Mouse (Mus musculus) midbrain, embryonic 14.5 days (tissue): ENCODE data around the gene Ccdc3. TPM values are rescaled to one million over a fixed set of nuclear protein-coding genes. Genes with fewer than 3 reads are reported as not detected.

Experiments used
- ATAC-seq: fragments of 200-750 bp; cut with Nextera tagmentation; 2 replicates; pipeline ENCODE4 v1.8.0; 2017; ENCODE audit warnings: moderate number of reproducible peaks, moderate library complexity; ENCODE audit not compliant: low FRiP score, low TSS enrichment
- DNase-seq: peaks from one replicate; pipeline ENCODE4 v3.0.0-alpha.2; 2015
- H3K27ac ChIP-seq: fragments of 300-500 bp; sonication (generic); replicated peaks from 2 replicates; pipeline ENCODE4 v1.5.1; 2014; ENCODE audit warnings: mild to moderate bottlenecking, low read depth, low read length, moderate library complexity
- H3K27me3 ChIP-seq: fragments of 300-500 bp; sonication (generic); 2 replicates; pipeline ENCODE4 v1.6.1; 2014; ENCODE audit warnings: low read length, control low read depth, mixed read lengths; ENCODE audit not compliant: control insufficient read depth, insufficient read depth
- H3K36me3 ChIP-seq: fragments of 300-500 bp; sonication (generic); 2 replicates; pipeline ENCODE4 v1.6.1; 2014; ENCODE audit warnings: low read length, control low read depth; ENCODE audit not compliant: control insufficient read depth, insufficient read depth
- H3K4me1 ChIP-seq: fragments of 300-500 bp; sonication (generic); 2 replicates; pipeline ENCODE4 v1.6.1; 2014; ENCODE audit warnings: mild to moderate bottlenecking, antibody characterized with exemption, low read length, control low read depth; ENCODE audit not compliant: control insufficient read depth, insufficient read depth
- H3K4me2 ChIP-seq: fragments of 300-500 bp; sonication (generic); 2 replicates; pipeline ENCODE4 v1.6.1; 2014; ENCODE audit warnings: mild to moderate bottlenecking, low read length, moderate library complexity
- H3K4me3 ChIP-seq: fragments of 300-500 bp; sonication (generic); replicated peaks from 2 replicates; pipeline ENCODE4 v1.5.1; 2014; ENCODE audit warnings: low read depth, low read length
- H3K9ac ChIP-seq: fragments of 300-500 bp; sonication (generic); replicated peaks from 2 replicates; pipeline ENCODE4 v1.6.1; 2014; ENCODE audit warnings: mild to moderate bottlenecking, low read length, moderate library complexity
- H3K9me3 ChIP-seq: fragments of 300-500 bp; sonication (generic); 2 replicates; pipeline ENCODE4 v1.6.1; 2016; ENCODE audit warnings: low read length, control low read depth, mixed read lengths; ENCODE audit not compliant: control insufficient read depth
- WGBS: fragments of 180-500 bp; shearing (Covaris S2); extraction: QIAGEN DNeasy Blood & Tissue Kit; methylation state at CpG from one replicate; pipeline ENCODE4 v1.1.7; 2014; 5-methylcytosine and 5-hydroxymethylcytosine counted together
- polyA plus RNA-seq: library from polyadenylated mRNA; unstranded; fragments of >200 nt; fragmentation: Nextera tagmentation; extraction: Ambion mirVana; gene quantifications from 2 replicates; pipeline ENCODE4 v1.2.1, GENCODE M21; 2014

The Ccdc3 gene
- polyA plus RNA-seq, 1 experiment from 2014 or later = 7.8 TPM

DNA sequence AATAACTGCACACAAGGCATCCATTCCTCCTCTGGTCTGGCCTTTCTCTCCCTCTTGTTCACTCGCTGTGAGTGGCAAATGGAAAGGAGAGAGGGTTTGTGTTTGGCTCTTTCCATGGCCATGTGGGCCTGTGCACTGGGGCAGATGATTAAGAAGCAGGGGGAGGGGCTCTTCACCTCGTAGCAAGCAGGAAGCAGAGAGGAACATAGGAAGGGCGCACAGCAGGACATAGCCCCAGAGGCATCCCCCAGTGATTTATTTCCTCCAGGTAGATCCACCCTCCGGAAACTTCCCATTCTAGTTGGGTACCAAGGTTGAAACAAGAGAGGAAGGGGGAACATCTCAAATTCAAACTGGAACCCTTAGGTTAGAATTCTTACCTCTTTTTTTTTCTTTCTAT is 2.4 kb downstream of the Ccdc3 start:
- Histone ChIP-seq H3K9ac (no peak overlapping the region), H3K4me3 (no peak overlapping the region), H3K4me2 (no peak overlapping the region), H3K9me3 (no peaks in the 10 kb centered on the region), H3K27me3 (peaks cover 31% of the 10 kb centered on the region), H3K4me1 (no peaks in the 10 kb centered on the region), H3K36me3 (no peaks in the 10 kb centered on the region), H3K27ac (no peak overlapping the region)
- DNase-seq (no peak), ATAC-seq (no peak)
- WGBS = 50% methylated on average over 4 of the region's 4 CpGs

DNA sequence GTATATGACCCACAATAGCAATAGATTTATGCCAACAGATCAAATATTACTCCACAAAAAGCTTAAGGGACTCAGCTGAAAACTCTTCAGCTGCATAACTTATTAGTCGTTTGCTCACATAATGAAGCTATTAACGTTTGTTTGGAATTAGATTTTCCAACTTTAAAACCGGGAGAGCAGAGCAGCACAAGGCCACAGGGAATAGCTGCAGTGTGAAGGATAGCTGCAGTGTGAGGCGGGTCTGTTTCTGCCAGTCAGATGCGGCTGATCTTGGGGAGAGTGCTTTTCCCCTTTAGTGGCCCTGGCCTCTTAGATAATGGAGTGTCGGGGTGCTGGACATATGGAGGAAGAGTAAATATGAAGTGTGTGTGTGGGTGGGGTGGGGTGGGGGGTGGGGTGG is 6.9 kb downstream of the Ccdc3 start:
- ATAC-seq = no peak
- Histone ChIP-seq H3K4me3 (no peak overlapping the region), H3K4me2 (no peak overlapping the region), H3K27ac (no peak overlapping the region), H3K27me3 (0 out of 2 replicates have a peak, but pooled peaks cover 1% of the 10 kb centered on the region), H3K36me3 (no peaks in the 10 kb centered on the region), H3K9ac (no peak overlapping the region), H3K9me3 (no peaks in the 10 kb centered on the region), H3K4me1 (no peaks in the 10 kb centered on the region)
- 66% methylated on average over 6 of the region's 6 CpGs for WGBS
- DNase-seq = no peak

DNA sequence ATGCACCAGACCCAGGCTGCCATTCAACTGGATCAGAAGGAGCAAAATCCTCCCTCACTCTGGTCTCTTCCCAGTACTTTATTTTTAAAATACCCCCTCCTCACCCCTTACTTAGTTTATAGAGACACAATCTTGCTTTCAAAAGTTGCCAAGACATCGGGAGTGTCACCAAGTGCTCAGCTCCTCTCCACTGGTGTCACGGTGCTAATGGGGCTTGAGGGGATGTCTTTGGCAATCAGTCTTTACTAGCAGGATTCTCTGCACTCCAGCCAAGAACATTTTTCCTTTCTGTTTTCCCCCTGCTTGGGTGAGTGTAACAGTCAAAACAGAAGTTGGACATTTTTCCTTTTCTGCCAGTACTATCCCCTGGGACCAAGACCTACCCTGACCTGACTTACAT is 10.3 kb downstream of the Ccdc3 start:
- H3K27ac ChIP-seq = no peak overlapping the region
- WGBS = 84% methylated on average over 2 of the region's 2 CpGs
- H3K27me3 ChIP-seq = no peaks in the 10 kb centered on the region
- no peak overlapping the region for H3K4me2 ChIP-seq
- ATAC-seq = no peak
- H3K4me3 ChIP-seq = no peak overlapping the region
- no peaks in the 10 kb centered on the region for H3K9me3 ChIP-seq
- no peaks in the 10 kb centered on the region for H3K36me3 ChIP-seq
- no peak overlapping the region for H3K9ac ChIP-seq
- no peaks in the 10 kb centered on the region for H3K4me1 ChIP-seq
- DNase-seq = no peak

DNA sequence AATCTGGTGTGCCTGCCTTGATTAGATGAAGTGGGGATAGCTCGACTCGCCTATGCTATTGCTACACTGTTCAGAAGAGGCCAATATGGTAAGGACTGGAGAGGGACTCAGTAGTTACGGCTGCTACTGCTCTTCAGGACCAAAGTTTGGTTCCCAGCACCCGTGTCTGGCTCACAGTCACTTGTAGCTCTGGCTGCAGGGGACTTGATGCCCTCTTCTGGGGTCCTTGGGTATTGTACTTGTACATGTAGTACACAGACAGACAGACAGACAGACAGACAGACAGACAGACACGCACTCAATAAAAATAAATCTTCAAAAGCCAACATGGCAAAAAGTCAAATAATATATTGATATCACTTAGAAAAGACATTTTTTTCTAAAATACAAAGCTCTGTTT is 17.1 kb downstream of the Ccdc3 start:
- Histone ChIP-seq H3K4me1 (no peaks in the 10 kb centered on the region), H3K9ac (no peak overlapping the region), H3K27ac (no peak overlapping the region), H3K4me2 (no peak overlapping the region), H3K9me3 (no peaks in the 10 kb centered on the region), H3K36me3 (no peaks in the 10 kb centered on the region), H3K27me3 (no peaks in the 10 kb centered on the region), H3K4me3 (no peak overlapping the region)
- ATAC-seq (no peak), DNase-seq (no peak)
- WGBS = 92% methylated on average over 5 of the region's 5 CpGs

DNA sequence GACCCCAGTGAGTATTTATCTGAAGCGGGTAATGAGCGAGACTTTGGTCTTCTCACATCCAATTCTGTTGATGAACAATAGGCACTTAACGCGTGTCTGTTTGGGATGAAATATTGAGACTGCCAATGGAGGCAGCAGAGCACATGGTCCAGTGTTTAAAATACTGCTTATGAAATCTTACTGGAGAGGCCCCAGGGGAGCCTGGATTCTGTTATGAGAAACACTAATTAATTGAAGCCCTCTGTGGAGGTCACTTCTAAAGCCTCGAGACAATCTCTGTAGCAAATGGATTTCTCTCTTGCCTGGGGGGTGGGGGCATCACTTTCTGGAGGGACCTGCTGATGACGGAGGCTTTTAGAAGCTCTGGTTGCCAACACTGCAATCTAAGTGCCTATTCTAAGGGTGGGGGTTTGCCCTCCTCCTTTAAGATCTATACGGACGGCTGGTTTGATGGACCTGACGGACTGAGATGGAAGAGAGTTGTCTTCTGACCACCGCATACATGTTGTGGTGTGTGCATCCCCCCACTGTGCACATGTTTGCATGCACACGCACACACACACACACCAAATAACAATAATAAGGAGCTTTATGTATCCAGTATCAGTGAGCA is 22.8 kb downstream of the Ccdc3 start:
- Histone ChIP-seq H3K27ac (no peak overlapping the region), H3K4me1 (no peaks in the 10 kb centered on the region), H3K9ac (no peak overlapping the region), H3K9me3 (no peaks in the 10 kb centered on the region), H3K4me3 (no peak overlapping the region), H3K27me3 (no peaks in the 10 kb centered on the region), H3K36me3 (no peaks in the 10 kb centered on the region), H3K4me2 (no peak overlapping the region)
- 74% methylated on average over 11 of the region's 11 CpGs for WGBS
- ATAC-seq = no peak
- peak; percentile 64 for DNase-seq

DNA sequence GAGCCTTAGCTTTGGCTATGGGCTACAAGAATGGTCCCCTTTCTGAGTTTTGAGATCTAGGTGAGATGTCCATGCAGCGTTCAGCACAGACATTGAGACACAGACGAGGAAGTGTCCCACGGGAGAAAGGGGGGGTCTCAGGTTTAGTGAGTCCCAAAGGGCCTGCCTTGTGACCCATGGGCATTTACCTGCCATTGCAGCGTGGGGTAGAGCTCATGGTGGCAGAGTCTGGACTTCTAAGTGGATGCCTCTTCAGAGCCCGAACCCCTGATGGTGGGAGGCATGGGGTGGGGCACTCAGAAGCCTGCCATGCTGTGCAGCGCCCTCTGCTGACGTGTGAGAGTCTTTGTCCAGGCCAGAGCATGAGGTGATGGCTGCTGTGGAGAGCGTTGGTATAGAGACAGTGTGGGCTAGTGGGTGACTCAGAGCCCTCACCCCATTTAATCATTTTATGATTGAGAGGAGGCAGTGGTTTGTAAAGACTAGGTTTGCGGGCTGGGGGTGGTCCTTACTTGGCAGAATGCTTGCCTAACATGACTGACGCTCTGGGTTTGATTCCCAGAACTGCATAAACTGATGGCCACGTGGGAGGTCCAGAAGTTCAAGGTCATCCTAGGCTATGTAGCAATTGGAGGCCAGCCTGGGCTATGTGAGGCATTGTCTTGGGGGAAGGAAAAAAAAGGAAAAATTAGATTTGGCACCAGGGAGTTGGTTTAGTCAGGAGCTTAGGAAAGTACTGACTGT is 23.6 kb downstream of the Ccdc3 start:
- H3K27ac ChIP-seq = no peak overlapping the region
- ATAC-seq (no peak; the same call in 1 of the 2 replicates), DNase-seq (peak; percentile 15)
- H3K9ac ChIP-seq = no peak overlapping the region
- H3K27me3 ChIP-seq = no peaks in the 10 kb centered on the region
- WGBS = 75% methylated on average over 11 of the region's 11 CpGs
- H3K9me3 ChIP-seq = no peaks in the 10 kb centered on the region
- no peaks in the 10 kb centered on the region for H3K4me1 ChIP-seq
- no peaks in the 10 kb centered on the region for H3K36me3 ChIP-seq
- H3K4me2 ChIP-seq = no peak overlapping the region
- H3K4me3 ChIP-seq = no peak overlapping the region

DNA sequence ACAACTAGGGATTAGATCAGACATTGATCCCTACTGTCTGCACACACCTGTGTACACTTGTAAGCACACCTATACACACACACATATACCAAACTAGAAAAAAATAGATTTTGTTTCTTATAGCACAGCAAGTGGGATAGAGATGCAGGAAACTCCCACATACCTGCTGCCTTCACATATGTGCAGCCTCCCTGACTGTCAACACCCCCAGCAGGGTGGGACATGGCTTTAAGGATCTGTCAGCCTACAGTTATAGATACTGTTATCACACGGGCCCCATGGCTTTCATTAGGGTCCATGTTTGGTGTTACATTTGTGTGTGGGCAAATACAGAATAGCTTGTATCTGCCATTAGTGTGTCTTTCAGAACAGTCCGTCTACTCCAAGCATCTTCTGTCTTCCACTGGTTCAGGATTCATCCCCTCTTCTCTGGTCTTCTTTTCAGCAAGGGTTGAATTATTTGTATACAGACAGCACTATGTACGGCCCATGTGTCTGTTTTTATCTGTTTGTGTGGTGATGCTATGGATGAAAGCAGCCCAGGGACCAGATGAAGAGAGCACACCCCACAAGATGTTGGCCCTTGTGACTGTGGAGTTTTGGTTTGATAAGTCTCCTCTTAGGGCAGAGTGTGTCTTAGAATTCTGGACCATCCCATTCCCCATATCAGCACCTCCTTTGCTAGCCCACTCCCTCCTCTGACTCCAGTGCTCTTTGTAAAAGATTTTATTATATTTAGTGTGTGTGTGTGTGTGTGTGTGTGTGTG is 24.5 kb downstream of the Ccdc3 start:
- no peak overlapping the region for H3K4me3 ChIP-seq
- H3K9me3 ChIP-seq = no peaks in the 10 kb centered on the region
- H3K27ac ChIP-seq = no peak overlapping the region
- no peak overlapping the region for H3K9ac ChIP-seq
- H3K27me3 ChIP-seq = no peaks in the 10 kb centered on the region
- H3K4me2 ChIP-seq = no peak overlapping the region
- no peak for DNase-seq
- no peaks in the 10 kb centered on the region for H3K36me3 ChIP-seq
- WGBS = 85% methylated on average over 3 of the region's 3 CpGs
- H3K4me1 ChIP-seq = no peaks in the 10 kb centered on the region
- no peak for ATAC-seq

DNA sequence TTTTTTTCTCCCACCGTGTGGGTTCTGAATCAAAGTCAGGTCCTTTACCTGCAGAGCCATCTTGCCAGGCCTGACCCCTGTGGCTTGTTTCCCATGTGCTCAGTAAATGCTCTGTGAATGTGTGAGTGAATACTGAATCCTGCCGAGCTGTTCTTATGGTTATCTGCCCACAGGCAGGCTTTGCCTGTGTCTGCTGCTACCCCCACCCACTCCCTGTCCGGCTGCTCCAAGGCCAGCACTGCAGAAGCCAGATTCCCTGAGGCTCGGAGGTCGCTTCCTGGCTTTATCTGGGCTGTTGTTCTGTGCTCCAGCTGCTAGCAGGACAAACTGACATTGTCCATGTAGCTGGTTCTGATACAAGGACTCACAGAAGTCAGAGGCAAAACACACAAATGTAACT is 25.2 kb downstream of the Ccdc3 start:
- no peak overlapping the region for H3K9ac ChIP-seq
- no peaks in the 10 kb centered on the region for H3K36me3 ChIP-seq
- H3K4me3 ChIP-seq = no peak overlapping the region
- 51% methylated on average over 5 of the region's 5 CpGs for WGBS
- no peak overlapping the region for H3K4me2 ChIP-seq
- H3K4me1 ChIP-seq = no peaks in the 10 kb centered on the region
- DNase-seq = no peak
- H3K27me3 ChIP-seq = no peaks in the 10 kb centered on the region
- no peak for ATAC-seq
- no peak overlapping the region for H3K27ac ChIP-seq
- no peaks in the 10 kb centered on the region for H3K9me3 ChIP-seq
